Mouse (Mus musculus) ES-Bruce4 (cell line): ENCODE measurements around the gene Usb1.

ENCODE experiments used
- CTCF ChIP-seq: IDR thresholded peaks from one replicate; pipeline ENCODE4 v1.8.1; 2011; ENCODE audit warnings: low read depth, low read length
- EP300 ChIP-seq: IDR thresholded peaks from 2 replicates; pipeline ENCODE4 v1.6.1; 2011; ENCODE audit warnings: low read depth, low read length; ENCODE audit not compliant: insufficient read depth
- POLR2A ChIP-seq: IDR thresholded peaks from one replicate; pipeline ENCODE4 v1.8.1; 2011; ENCODE audit warnings: low read length; ENCODE audit not compliant: insufficient read depth

DNA sequence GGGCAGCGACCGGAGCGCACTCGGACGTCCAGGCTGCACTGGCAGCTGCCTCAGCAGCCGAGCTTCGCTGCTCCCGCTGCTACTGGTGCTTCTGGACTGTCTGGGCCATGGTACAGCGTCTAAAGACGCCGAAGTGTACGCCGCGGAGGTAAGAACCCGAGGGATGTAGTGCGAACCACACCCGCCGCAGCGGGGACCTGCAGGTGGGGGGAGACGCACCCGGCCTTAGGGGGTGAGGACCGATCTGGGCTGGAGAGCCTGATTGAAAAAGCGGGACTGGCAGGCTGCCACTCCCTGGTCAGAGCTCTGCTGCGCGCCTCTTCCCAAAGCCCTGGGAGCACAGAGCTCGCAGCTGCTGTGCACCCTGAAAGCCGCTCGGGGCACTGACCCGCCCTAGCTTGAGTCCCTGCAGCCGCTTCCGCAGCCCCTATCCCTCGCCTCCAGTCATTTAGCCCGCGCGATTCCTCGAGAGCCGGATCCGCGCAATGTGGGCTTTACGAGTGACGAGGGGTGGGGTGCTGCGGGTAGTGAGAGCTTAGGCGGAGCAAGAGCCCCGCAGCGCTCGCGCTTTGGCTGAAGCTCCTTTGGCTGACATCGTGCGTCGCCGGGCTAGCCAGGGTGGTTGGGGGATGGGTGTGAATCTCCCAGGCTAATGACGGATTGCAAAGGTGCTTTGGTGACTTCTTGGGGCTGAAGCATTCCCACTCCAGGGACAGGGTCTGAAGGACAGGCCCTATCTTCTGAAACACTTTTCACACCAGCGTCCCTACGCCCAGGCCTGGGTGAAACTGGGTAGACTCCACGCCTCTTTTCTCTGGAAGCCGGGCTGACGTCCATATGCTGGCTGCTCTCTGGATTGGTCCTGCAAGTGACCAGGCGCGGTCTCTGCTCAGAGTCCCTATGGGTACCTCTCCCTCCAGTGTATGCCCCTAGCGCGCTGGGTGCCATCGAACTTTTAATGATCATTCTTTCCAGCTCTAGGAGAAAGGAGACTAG lies 21.1 kb downstream of the Usb1 start:
- no peak for TF ChIP-seq CTCF
- TF ChIP-seq POLR2A, result no peak
- TF ChIP-seq EP300, result no peak
